In genomic region chr7:119894818-119895544, GRCm38 (mm10) we compare ENCODE assay signal across 7 mouse cellular contexts. TPM values are rescaled to one million over a fixed set of nuclear protein-coding genes. Genes with fewer than 3 reads are reported as not detected.
DNase-seq lines count a peak whose midpoint lies in the region; ATAC-seq and TF ChIP-seq lines count a peak whose summit lies in the region.

No protein-coding gene starts in this region.

- TF ChIP-seq CTCF in liver, postnatal 0 days (IDR thresholded peaks at IDR 0.05; ENCODE audit: low read depth) = no peak

- peaks cover 17% of the 10 kb centered on the region for H3K4me1 ChIP-seq in lung, embryonic 16.5 days (replicated peaks; ENCODE audit: control insufficient read depth, insufficient read depth, low read length)
- peaks cover 19% of the 10 kb centered on the region for H3K4me1 ChIP-seq in embryonic facial prominence, embryonic 12.5 days
- peaks cover 16% of the 10 kb centered on the region; the same call in 1 of the 2 replicates for H3K4me1 ChIP-seq in intestine, embryonic 14.5 days (replicated peaks; ENCODE audit: control insufficient read depth, insufficient read depth, low read length)
- peaks cover 23% of the 10 kb centered on the region for H3K4me1 ChIP-seq in liver, postnatal 0 days (ENCODE audit: insufficient read depth)

- peak; percentile 47 for ATAC-seq in lung, embryonic 16.5 days (ENCODE audit: low read depth)
- peak; percentile 73 for ATAC-seq in embryonic facial prominence, embryonic 12.5 days (ENCODE audit: insufficient number of reproducible peaks, insufficient read depth, low FRiP score, low TSS enrichment)
- peak; percentile 59 for ATAC-seq in intestine, embryonic 14.5 days (replicated peaks; ENCODE audit: low FRiP score, low TSS enrichment, low read depth)
- peak; percentile 10 for ATAC-seq in liver, postnatal 0 days
- ATAC-seq in monocyte, adult 5-6 weeks (replicated peaks; ENCODE audit: insufficient number of reproducible peaks, low FRiP score, low TSS enrichment, poor library complexity, severe bottlenecking) = no peak

- TF ChIP-seq EP300 in liver, postnatal 0 days (IDR thresholded peaks at IDR 0.05; ENCODE audit: low read depth) = no peak

- H3K36me3 ChIP-seq in lung, embryonic 16.5 days (ENCODE audit: control insufficient read depth, insufficient read depth, low read length) = no peaks in the 10 kb centered on the region
- H3K36me3 ChIP-seq in embryonic facial prominence, embryonic 12.5 days = no peaks in the 10 kb centered on the region
- H3K36me3 ChIP-seq in intestine, embryonic 14.5 days (ENCODE audit: control insufficient read depth, insufficient read depth, low read length) = no peaks in the 10 kb centered on the region
- H3K36me3 ChIP-seq in liver, postnatal 0 days (replicated peaks; ENCODE audit: insufficient read depth, low read length) = no peaks in the 10 kb centered on the region

- WGBS in lung, embryonic 16.5 days = 0% methylated on average over 13 of the region's 15 CpGs
- 1% methylated on average over 15 of the region's 15 CpGs for WGBS in embryonic facial prominence, embryonic 12.5 days
- WGBS in intestine, embryonic 14.5 days = 1% methylated on average over 15 of the region's 15 CpGs
- 2% methylated on average over 14 of the region's 15 CpGs for WGBS in liver, postnatal 0 days (ENCODE audit: insufficient replicate concordance)

- H3K4me2 ChIP-seq in lung, embryonic 16.5 days (ENCODE audit: low read depth, low read length) = peak overlapping the region; percentile 81
- peak overlapping the region; percentile 63 for H3K4me2 ChIP-seq in embryonic facial prominence, embryonic 12.5 days (replicated peaks)
- H3K4me2 ChIP-seq in intestine, embryonic 14.5 days (ENCODE audit: low read length) = peak overlapping the region; percentile 63
- peak overlapping the region; percentile 96 for H3K4me2 ChIP-seq in liver, postnatal 0 days (ENCODE audit: low read depth, low read length)

- H3K9ac ChIP-seq in lung, embryonic 16.5 days (ENCODE audit: low read length) = peak overlapping the region; percentile 89
- H3K9ac ChIP-seq in embryonic facial prominence, embryonic 12.5 days = peak overlapping the region; percentile 88
- peak overlapping the region; percentile 76 for H3K9ac ChIP-seq in intestine, embryonic 14.5 days (ENCODE audit: low read length)
- peak overlapping the region; percentile 73 for H3K9ac ChIP-seq in liver, postnatal 0 days (replicated peaks)

- H3K27me3 ChIP-seq in lung, embryonic 16.5 days (ENCODE audit: control insufficient read depth, insufficient read depth, low read depth, low read length) = no peaks in the 10 kb centered on the region
- H3K27me3 ChIP-seq in embryonic facial prominence, embryonic 12.5 days = no peaks in the 10 kb centered on the region
- H3K27me3 ChIP-seq in intestine, embryonic 14.5 days (replicated peaks; ENCODE audit: control insufficient read depth, insufficient read depth, low read length) = no peaks in the 10 kb centered on the region
- H3K27me3 ChIP-seq in liver, postnatal 0 days (ENCODE audit: insufficient read depth, low read length) = no peaks in the 10 kb centered on the region

- no peaks in the 10 kb centered on the region for H3K9me3 ChIP-seq in lung, embryonic 16.5 days (ENCODE audit: control insufficient read depth, low read length)
- no peaks in the 10 kb centered on the region for H3K9me3 ChIP-seq in embryonic facial prominence, embryonic 12.5 days
- no peaks in the 10 kb centered on the region for H3K9me3 ChIP-seq in intestine, embryonic 14.5 days (ENCODE audit: control insufficient read depth, low read length)
- no peaks in the 10 kb centered on the region for H3K9me3 ChIP-seq in liver, postnatal 0 days (ENCODE audit: low read length)

- H3K27ac ChIP-seq in lung, embryonic 16.5 days (ENCODE audit: low read length) = peak overlapping the region; percentile 67
- peak overlapping the region; percentile 95 for H3K27ac ChIP-seq in embryonic facial prominence, embryonic 12.5 days
- peak overlapping the region; percentile 96; the same call in 1 of the 2 replicates for H3K27ac ChIP-seq in intestine, embryonic 14.5 days (ENCODE audit: low read depth)
- H3K27ac ChIP-seq in liver, postnatal 0 days (ENCODE audit: low read depth) = peak overlapping the region; percentile 83

- DNase-seq in lung, adult 18-20 months = no peak
- peak; percentile 7 for DNase-seq in ZHBTc4 (ENCODE audit: low read depth, low spot score)
- DNase-seq in intestine, embryonic 14.5 days (ENCODE audit: low spot score) = peak; percentile 52
- DNase-seq in liver, postnatal 0 days = no peak

- peak overlapping the region; percentile 84 for H3K4me3 ChIP-seq in lung, embryonic 16.5 days (ENCODE audit: low read length)
- H3K4me3 ChIP-seq in embryonic facial prominence, embryonic 12.5 days = peak overlapping the region; percentile 79
- H3K4me3 ChIP-seq in intestine, embryonic 14.5 days (ENCODE audit: low read depth, low read length) = peak overlapping the region; percentile 72
- peak overlapping the region; percentile 70 for H3K4me3 ChIP-seq in liver, postnatal 0 days (ENCODE audit: low read depth, low read length)

RNA-seq across cellular contexts. Expression of gene Lyrm1, which starts 0.7 kb away (rescaled TPM):
- polyA plus RNA-seq in lung, embryonic 16.5 days (2015; fragmentation: Nextera tagmentation; extraction: Ambion mirVana) = 5.8 and 6.6 TPM in 2 replicates
- 11.0 and 11.5 TPM in 2 replicates for polyA plus RNA-seq in embryonic facial prominence, embryonic 12.5 days (2016; fragmentation: Nextera tagmentation; extraction: Ambion mirVana)
- polyA plus RNA-seq in intestine, embryonic 14.5 days (2014; fragmentation: Nextera tagmentation; extraction: Ambion mirVana) = 8.0 and 8.5 TPM in 2 replicates
- polyA plus RNA-seq in liver, postnatal 0 days (2015; fragmentation: Nextera tagmentation; extraction: Ambion mirVana) = 4.5 TPM in 2 replicates
- 4.4 to 8.8 TPM (median 8.6 TPM) in 3 replicates for total RNA-seq in monocyte, adult 5-6 weeks (2017)

RNA-seq across cellular contexts. Expression of gene Dcun1d3, which starts 1.1 kb away (rescaled TPM):
- 9.7 and 10.0 TPM in 2 replicates for polyA plus RNA-seq in lung, embryonic 16.5 days (2015; fragmentation: Nextera tagmentation; extraction: Ambion mirVana)
- 12.5 and 13.4 TPM in 2 replicates for polyA plus RNA-seq in embryonic facial prominence, embryonic 12.5 days (2016; fragmentation: Nextera tagmentation; extraction: Ambion mirVana)
- polyA plus RNA-seq in intestine, embryonic 14.5 days (2014; fragmentation: Nextera tagmentation; extraction: Ambion mirVana) = 5.7 and 6.2 TPM in 2 replicates
- polyA plus RNA-seq in liver, postnatal 0 days (2015; fragmentation: Nextera tagmentation; extraction: Ambion mirVana) = 3.4 and 3.8 TPM in 2 replicates
- 7.1 to 13.6 TPM (median 11.6 TPM) in 3 replicates for total RNA-seq in monocyte, adult 5-6 weeks (2017)

Comparison
In these comparisons a context has a peak if more than half of its experiments do, and no peak if none do; other contexts are left out.
1. DNase-seq: peak in ZHBTc4 (single experiment) and intestine, embryonic 14.5 days (single experiment); none in lung, adult 18-20 months (0 of 2) and liver, postnatal 0 days (single experiment).
2. Peak in every context shown above with its lines, with median percentiles within 50 percentile points of each other: H3K27ac ChIP-seq, H3K4me2 ChIP-seq, H3K4me3 ChIP-seq and H3K9ac ChIP-seq.